Mouse (Mus musculus) erythroblast, embryonic 14.5 days (primary cell): ENCODE measurements around the gene Shb.

Experiments used
- GATA1 ChIP-seq: IDR thresholded peaks from 2 replicates; pipeline ENCODE4 v1.6.1; 2012; ENCODE audit warnings: low read length, inconsistent platforms, mixed read lengths
- TAL1 ChIP-seq: IDR thresholded peaks from 3 replicates; pipeline ENCODE4 v1.6.1; 2012; ENCODE audit warnings: low read length, inconsistent platforms, mixed read lengths

DNA sequence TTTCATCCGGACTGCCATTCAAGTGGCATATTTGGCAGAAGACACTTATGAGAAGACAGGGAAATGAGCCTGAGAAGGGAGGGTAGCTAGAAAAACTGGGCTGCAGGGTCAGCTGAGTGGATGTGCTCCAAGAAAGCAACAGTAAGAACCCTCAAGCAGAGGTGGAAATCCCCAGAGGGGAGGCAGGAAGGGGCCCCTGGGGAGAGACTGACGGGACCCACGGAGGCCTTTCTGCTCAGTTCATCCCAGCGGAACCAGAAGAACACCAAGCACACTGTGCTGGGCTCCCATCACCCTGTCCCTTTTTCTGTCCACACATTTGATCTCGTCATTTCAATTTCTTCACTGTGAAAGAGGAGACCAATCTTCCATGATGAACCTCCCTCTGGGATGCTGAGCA is 33.9 kb downstream of the Shb start:
- TF ChIP-seq GATA1 (no peak), TAL1 (no peak)
